Mouse (Mus musculus) embryo, embryonic 10.5 days (tissue): ENCODE measurements at regions not wholly inside any gene's neighbourhood (a gene's known extent, or its start where the extent isn't known, plus 50 kb on each side); places are given as distances from the start of the nearest gene placed in this dataset.

Experiments
- DNase-seq: peaks from one replicate; pipeline ENCODE4 v3.0.0-alpha.2; 2015; ENCODE audit warnings: low spot score

GRCm38 (mm10) chr3:53965142-53965541 lies 101.5 kb upstream of the Ufm1 start:
- DNase-seq = no peak

- no peak for DNase-seq
Observed at GRCm38 (mm10) chr3:53953801-53954200, 90.2 kb upstream of the Ufm1 start.

- DNase-seq = no peak
Observed at GRCm38 (mm10) chr3:53939684-53940189, 76.1 kb upstream of the Ufm1 start.

- DNase-seq = no peak
Observed at GRCm38 (mm10) chr3:53931745-53932144, 68.1 kb upstream of the Ufm1 start.

GRCm38 (mm10) chr3:53919941-53920340 lies 56.3 kb upstream of the Ufm1 start:
- no peak for DNase-seq

GRCm38 (mm10) chr3:53919541-53919940 lies 55.9 kb upstream of the Ufm1 start:
- DNase-seq = no peak

- no peak for DNase-seq
Observed at GRCm38 (mm10) chr3:53917960-53918359, 54.3 kb upstream of the Ufm1 start.

- DNase-seq = no peak
Observed at GRCm38 (mm10) chr3:53913984-53914669, 50.5 kb upstream of the Ufm1 start.
